Mouse (Mus musculus): ENCODE results near the gene Lca5l. TPM values are rescaled to one million over a fixed set of nuclear protein-coding genes. Genes with fewer than 3 reads are reported as not detected.
"Not testable (repeated sequence)": the region's sequence is repeated elsewhere in the genome, so short reads cannot be mapped to it uniquely, and the experiment has no call there.

The Lca5l gene
- polyA plus RNA-seq, 1 experiment from 2014 or later = 1.3 TPM

- ATAC-seq (ENCODE audit: insufficient number of reproducible peaks, low FRiP score, low TSS enrichment, low read depth) (no peak), DNase-seq (ENCODE audit: low spot score) (no peak)
- 72% methylated on average over 4 of the region's 4 CpGs for WGBS
- Histone ChIP-seq H3K9me3 (ENCODE audit: control insufficient read depth, low read length) (no peaks in the 10 kb centered on the region), H3K4me2 (ENCODE audit: low read depth, severe bottlenecking) (no peak overlapping the region), H3K27ac (replicated peaks; ENCODE audit: low read depth, low read length) (no peak overlapping the region), H3K4me3 (ENCODE audit: low read depth, low read length) (no peak overlapping the region), H3K27me3 (ENCODE audit: control insufficient read depth, insufficient read depth, low read length) (no peaks in the 10 kb centered on the region), H3K9ac (ENCODE audit: low read length) (no peak overlapping the region), H3K4me1 (ENCODE audit: control insufficient read depth, insufficient read depth, low read length) (peaks cover 2% of the 10 kb centered on the region), H3K36me3 (ENCODE audit: control insufficient read depth, insufficient read depth, low read length) (0 out of 2 replicates have a peak, but pooled peaks cover 2% of the 10 kb centered on the region)
These were observed 41.1 kb downstream of the Lca5l start for GRCm38 (mm10) chr16:96150995-96151394.

DNA sequence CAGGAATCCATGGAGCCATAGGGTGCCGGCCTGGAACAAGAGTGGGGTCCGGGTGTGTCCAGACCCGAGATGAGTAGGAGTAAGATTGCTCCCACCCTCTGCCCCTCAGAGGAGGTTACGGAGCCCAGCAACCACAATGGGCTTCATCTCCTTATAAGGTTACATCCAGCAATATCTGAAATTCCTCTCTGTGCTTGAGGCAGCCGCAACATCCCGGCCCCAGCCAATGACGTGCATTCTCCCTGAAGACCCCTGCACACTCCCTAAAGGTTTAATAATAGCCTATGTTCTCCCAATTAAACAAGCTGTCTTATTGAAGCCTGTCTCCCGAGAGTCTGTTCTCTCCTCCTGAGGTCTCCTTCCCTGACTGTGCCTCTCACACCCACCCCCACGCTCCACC lies 42.8 kb downstream of the Lca5l start:
- H3K4me2 ChIP-seq (ENCODE audit: low read depth, severe bottlenecking) = no peak overlapping the region
- 80% methylated on average over 9 of the region's 9 CpGs for WGBS
- 0 out of 2 replicates have a peak, but pooled peaks cover 2% of the 10 kb centered on the region for H3K36me3 ChIP-seq (ENCODE audit: control insufficient read depth, insufficient read depth, low read length)
- peaks cover 5% of the 10 kb centered on the region for H3K4me1 ChIP-seq (ENCODE audit: control insufficient read depth, insufficient read depth, low read length)
- no peak for ATAC-seq (ENCODE audit: insufficient number of reproducible peaks, low FRiP score, low TSS enrichment, low read depth)
- DNase-seq (ENCODE audit: low spot score) = no peak
- no peak overlapping the region for H3K4me3 ChIP-seq (ENCODE audit: low read depth, low read length)
- H3K9me3 ChIP-seq (ENCODE audit: control insufficient read depth, low read length) = no peaks in the 10 kb centered on the region
- no peak overlapping the region for H3K27ac ChIP-seq (replicated peaks; ENCODE audit: low read depth, low read length)
- H3K27me3 ChIP-seq (ENCODE audit: control insufficient read depth, insufficient read depth, low read length) = no peaks in the 10 kb centered on the region
- no peak overlapping the region for H3K9ac ChIP-seq (ENCODE audit: low read length)

DNA sequence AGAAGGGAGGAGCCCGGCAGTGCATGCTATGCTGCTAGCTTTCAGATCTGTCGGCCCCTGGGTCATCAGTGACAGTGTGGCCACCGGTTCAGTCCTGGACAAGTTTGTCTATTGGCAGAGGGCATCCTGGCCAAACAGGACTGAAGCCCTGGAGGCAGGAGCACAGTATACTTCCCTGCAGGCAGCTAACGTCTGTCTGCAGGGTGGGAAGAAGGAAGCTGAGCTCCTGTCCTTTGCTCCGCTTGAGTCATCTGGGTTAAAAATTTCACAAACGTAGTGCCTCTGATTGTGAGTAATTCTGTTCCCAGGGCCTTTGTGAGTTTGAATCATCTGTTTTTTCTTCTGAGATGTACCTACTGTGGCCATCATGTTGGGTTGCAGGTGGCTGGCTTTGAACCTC lies 43.2 kb downstream of the Lca5l start:
- DNase-seq (ENCODE audit: low spot score) (no peak), ATAC-seq (ENCODE audit: insufficient number of reproducible peaks, low FRiP score, low TSS enrichment, low read depth) (no peak)
- H3K9ac ChIP-seq (ENCODE audit: low read length) = no peak overlapping the region
- peaks cover 5% of the 10 kb centered on the region for H3K4me1 ChIP-seq (ENCODE audit: control insufficient read depth, insufficient read depth, low read length)
- H3K4me3 ChIP-seq (ENCODE audit: low read depth, low read length) = no peak overlapping the region
- H3K9me3 ChIP-seq (ENCODE audit: control insufficient read depth, low read length) = no peaks in the 10 kb centered on the region
- 92% methylated on average over 6 of the region's 6 CpGs for WGBS
- H3K27me3 ChIP-seq (ENCODE audit: control insufficient read depth, insufficient read depth, low read length) = no peaks in the 10 kb centered on the region
- 0 out of 2 replicates have a peak, but pooled peaks cover 2% of the 10 kb centered on the region for H3K36me3 ChIP-seq (ENCODE audit: control insufficient read depth, insufficient read depth, low read length)
- no peak overlapping the region for H3K27ac ChIP-seq (replicated peaks; ENCODE audit: low read depth, low read length)
- H3K4me2 ChIP-seq (ENCODE audit: low read depth, severe bottlenecking) = no peak overlapping the region

- no peaks in the 10 kb centered on the region for H3K9me3 ChIP-seq (ENCODE audit: control insufficient read depth, low read length)
- 0 out of 2 replicates have a peak, but pooled peaks cover 2% of the 10 kb centered on the region for H3K36me3 ChIP-seq (ENCODE audit: control insufficient read depth, insufficient read depth, low read length)
- DNase-seq (ENCODE audit: low spot score) (no peak), ATAC-seq (ENCODE audit: insufficient number of reproducible peaks, low FRiP score, low TSS enrichment, low read depth) (no peak; the same call in 1 of the 2 replicates)
- peaks cover 5% of the 10 kb centered on the region for H3K4me1 ChIP-seq (ENCODE audit: control insufficient read depth, insufficient read depth, low read length)
- H3K4me3 ChIP-seq (ENCODE audit: low read depth, low read length) = peak overlapping the region; percentile 72
- peak overlapping the region; percentile 78 for H3K4me2 ChIP-seq (ENCODE audit: low read depth, severe bottlenecking)
- no peak overlapping the region for H3K27ac ChIP-seq (replicated peaks; ENCODE audit: low read depth, low read length)
- H3K27me3 ChIP-seq (ENCODE audit: control insufficient read depth, insufficient read depth, low read length) = no peaks in the 10 kb centered on the region
- WGBS = under 1% methylated on average over 5 of the region's 5 CpGs
- peak overlapping the region; percentile 64 for H3K9ac ChIP-seq (ENCODE audit: low read length)
These were observed 46.3 kb downstream of the Lca5l start for GRCm38 (mm10) chr16:96145814-96146213.

DNA sequence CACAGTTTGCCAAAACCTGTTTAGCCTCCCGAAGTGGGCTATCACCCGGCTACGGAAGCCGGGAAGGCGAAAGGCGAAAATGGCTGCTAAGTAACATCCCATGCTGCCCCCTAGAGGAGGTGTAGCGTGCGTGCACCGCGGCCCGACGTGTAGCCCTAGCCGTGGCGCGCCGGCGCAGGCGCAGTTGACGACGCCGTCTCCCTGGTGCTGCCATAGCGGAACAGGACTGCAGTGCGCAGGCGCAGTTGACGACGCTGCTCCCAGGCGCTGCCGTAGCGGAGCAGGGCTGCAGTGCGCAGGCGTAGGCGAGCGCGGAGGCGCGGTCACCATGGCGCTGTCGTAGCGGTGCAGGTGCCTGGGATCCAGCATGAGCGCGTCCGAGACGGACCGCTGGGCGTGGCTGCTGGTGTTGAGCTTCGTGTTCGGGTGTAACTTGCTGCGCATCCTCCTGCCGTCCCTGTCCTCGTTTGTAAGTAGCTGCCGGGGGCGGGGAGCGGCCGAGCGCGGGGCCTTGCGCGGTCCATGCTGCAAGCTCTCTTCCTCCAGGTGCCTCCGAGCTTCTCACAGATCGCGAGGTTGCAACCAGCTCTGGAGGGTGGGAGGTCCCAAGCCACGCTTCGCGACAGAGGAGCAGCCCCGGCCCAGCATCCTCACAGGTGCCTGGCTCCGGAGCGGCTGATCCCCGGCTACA lies 46.8 kb downstream of the Lca5l start, which contains the start of gene Wrb:
TSS of gene Wrb (plus strand) at position 298 of the 691 bp plus-strand sequence.
- 0 out of 2 replicates have a peak, but pooled peaks cover 2% of the 10 kb centered on the region for H3K36me3 ChIP-seq (ENCODE audit: control insufficient read depth, insufficient read depth, low read length)
- ATAC-seq (ENCODE audit: insufficient number of reproducible peaks, low FRiP score, low TSS enrichment, low read depth) (peak; percentile 97), DNase-seq (ENCODE audit: low spot score) (peak; percentile 100)
- under 1% methylated on average over 68 of the region's 68 CpGs for WGBS
- no peaks in the 10 kb centered on the region for H3K27me3 ChIP-seq (ENCODE audit: control insufficient read depth, insufficient read depth, low read length)
- peak within 1 kb of the TSS; percentile 78 for H3K4me2 ChIP-seq (ENCODE audit: low read depth, severe bottlenecking)
- peak within 1 kb of the TSS; percentile 72 for H3K4me3 ChIP-seq (ENCODE audit: low read depth, low read length)
- H3K27ac ChIP-seq (replicated peaks; ENCODE audit: low read depth, low read length) = no peak within 1 kb of the TSS
- peaks cover 5% of the 10 kb centered on the region for H3K4me1 ChIP-seq (ENCODE audit: control insufficient read depth, insufficient read depth, low read length)
- H3K9me3 ChIP-seq (ENCODE audit: control insufficient read depth, low read length) = no peaks in the 10 kb centered on the region
- H3K9ac ChIP-seq (ENCODE audit: low read length) = peak within 1 kb of the TSS; percentile 64

DNA sequence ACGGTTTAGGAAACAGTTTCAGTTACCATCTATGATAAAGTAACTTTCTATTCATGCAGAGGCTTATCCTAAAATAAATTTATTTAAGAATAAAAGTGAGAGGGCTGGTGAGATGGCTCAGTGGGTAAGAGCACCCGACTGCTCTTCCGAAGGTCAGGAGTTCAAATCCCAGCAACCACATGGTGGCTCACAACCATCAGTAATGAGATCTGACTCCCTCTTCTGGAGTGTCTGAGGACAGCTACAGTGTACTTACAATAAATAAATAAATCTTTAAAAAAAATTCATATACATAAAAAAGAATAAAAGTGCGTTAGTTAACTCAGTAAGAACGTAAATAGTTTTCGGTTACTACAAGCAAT lies 47.3 kb downstream of the Lca5l start:
- H3K4me2 ChIP-seq (ENCODE audit: low read depth, severe bottlenecking); H3K4me1 ChIP-seq (ENCODE audit: control insufficient read depth, insufficient read depth, low read length); H3K36me3 ChIP-seq (ENCODE audit: control insufficient read depth, insufficient read depth, low read length); H3K9me3 ChIP-seq (ENCODE audit: control insufficient read depth, low read length); H3K9ac ChIP-seq (ENCODE audit: low read length); ATAC-seq (ENCODE audit: insufficient number of reproducible peaks, low FRiP score, low TSS enrichment, low read depth); DNase-seq (ENCODE audit: low spot score); H3K27ac ChIP-seq (replicated peaks; ENCODE audit: low read depth, low read length); H3K4me3 ChIP-seq (ENCODE audit: low read depth, low read length); H3K27me3 ChIP-seq (ENCODE audit: control insufficient read depth, insufficient read depth, low read length): not testable (repeated sequence)
- WGBS = 31% methylated on average over 6 of the region's 6 CpGs

- ATAC-seq (ENCODE audit: insufficient number of reproducible peaks, low FRiP score, low TSS enrichment, low read depth) (no peak), DNase-seq (ENCODE audit: low spot score) (peak; percentile 46)
- no peaks in the 10 kb centered on the region for H3K27me3 ChIP-seq (ENCODE audit: control insufficient read depth, insufficient read depth, low read length)
- H3K4me2 ChIP-seq (ENCODE audit: low read depth, severe bottlenecking) = peak overlapping the region; percentile 70
- H3K9ac ChIP-seq (ENCODE audit: low read length) = peak overlapping the region; percentile 73
- peaks cover 15% of the 10 kb centered on the region for H3K36me3 ChIP-seq (ENCODE audit: control insufficient read depth, insufficient read depth, low read length)
- H3K9me3 ChIP-seq (ENCODE audit: control insufficient read depth, low read length) = no peaks in the 10 kb centered on the region
- 4% methylated on average over 9 of the region's 9 CpGs for WGBS
- H3K27ac ChIP-seq (replicated peaks; ENCODE audit: low read depth, low read length) = peak overlapping the region; percentile 93
- H3K4me1 ChIP-seq (ENCODE audit: control insufficient read depth, insufficient read depth, low read length) = peaks cover 9% of the 10 kb centered on the region
- peak overlapping the region; percentile 98 for H3K4me3 ChIP-seq (ENCODE audit: low read depth, low read length)
These were observed 63.6 kb downstream of the Lca5l start for GRCm38 (mm10) chr16:96128466-96128865.

DNA sequence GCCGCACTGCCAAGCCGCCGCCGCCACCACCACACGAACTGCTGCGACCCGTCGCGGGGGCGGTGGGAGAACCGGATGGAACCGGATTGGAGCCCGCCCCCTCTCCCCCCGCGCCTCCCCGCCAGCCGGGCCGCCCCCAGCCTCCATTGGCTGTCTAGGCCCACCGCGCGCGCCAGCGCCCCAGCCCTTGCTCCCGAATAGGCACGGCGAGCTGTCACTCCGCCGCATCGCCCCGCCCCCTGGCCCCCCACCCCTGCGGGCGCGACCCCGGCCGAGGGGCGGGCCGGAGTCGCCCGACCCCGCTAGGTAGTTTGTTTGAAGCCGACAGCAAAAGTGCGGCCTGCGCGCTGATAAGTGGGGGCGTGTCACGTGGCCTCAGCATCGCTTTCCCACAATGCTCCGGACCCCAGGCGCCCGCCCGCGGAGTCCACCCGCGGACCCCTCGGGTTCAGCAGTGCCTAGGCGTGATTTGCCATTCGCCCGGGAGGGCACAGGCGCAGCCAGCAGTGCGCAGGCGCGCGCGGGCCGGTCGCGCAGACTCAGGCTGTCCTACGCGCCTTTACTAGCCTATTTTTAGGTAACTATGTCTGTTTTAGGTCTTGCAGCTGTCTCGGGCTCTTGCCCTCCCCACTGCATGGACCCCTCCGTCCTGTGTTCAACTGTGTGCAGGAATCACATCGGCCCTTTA lies 64.3 kb downstream of the Lca5l start, which contains the start of gene Hmgn1:
TSS of gene Hmgn1 (minus strand) at position 73 of the 688 bp plus-strand sequence.
- Histone ChIP-seq H3K4me1 (ENCODE audit: control insufficient read depth, insufficient read depth, low read length) (peaks cover 9% of the 10 kb centered on the region), H3K4me3 (ENCODE audit: low read depth, low read length) (peak within 1 kb of the TSS; percentile 98), H3K27ac (replicated peaks; ENCODE audit: low read depth, low read length) (peak within 1 kb of the TSS; percentile 94), H3K9ac (ENCODE audit: low read length) (peak within 1 kb of the TSS; percentile 99), H3K36me3 (ENCODE audit: control insufficient read depth, insufficient read depth, low read length) (peaks cover 17% of the 10 kb centered on the region), H3K9me3 (ENCODE audit: control insufficient read depth, low read length) (no peaks in the 10 kb centered on the region), H3K4me2 (ENCODE audit: low read depth, severe bottlenecking) (peak within 1 kb of the TSS; percentile 72), H3K27me3 (ENCODE audit: control insufficient read depth, insufficient read depth, low read length) (no peaks in the 10 kb centered on the region)
- under 1% methylated on average over 66 of the region's 72 CpGs for WGBS
- ATAC-seq (ENCODE audit: insufficient number of reproducible peaks, low FRiP score, low TSS enrichment, low read depth) (peak; percentile 97), DNase-seq (ENCODE audit: low spot score) (peak; percentile 99)
